Mouse (Mus musculus): ENCODE measurements around the gene Gm4027.
"Not testable (repeated sequence)": the region's sequence is repeated elsewhere in the genome, so short reads cannot be mapped to it uniquely, and the experiment has no call there.

Gm4027 gene

DNA sequence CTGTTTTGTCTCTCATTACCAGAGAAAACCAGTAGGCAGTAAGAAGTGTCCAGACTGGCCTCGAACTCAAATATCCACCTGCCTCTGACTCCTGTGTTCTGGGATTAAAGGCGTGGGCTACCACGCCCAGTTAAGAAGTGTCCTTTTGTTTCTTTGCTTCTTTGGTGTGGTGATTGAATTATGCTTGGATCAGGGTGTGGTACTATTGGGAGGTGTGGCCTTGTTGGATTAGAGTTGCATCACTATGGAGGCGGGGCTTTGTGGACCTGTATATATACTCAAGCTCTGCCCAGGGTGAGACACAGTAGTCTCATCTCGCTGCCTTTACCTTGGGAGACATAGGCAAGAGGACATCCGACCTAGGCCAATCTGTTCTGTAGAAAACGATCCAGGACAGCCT is at the start of gene Gm4027:
Gm4027 (plus strand) TSS at position 301 of the 400 bp plus-strand sequence.
- not testable (repeated sequence) for DNase-seq

DNA sequence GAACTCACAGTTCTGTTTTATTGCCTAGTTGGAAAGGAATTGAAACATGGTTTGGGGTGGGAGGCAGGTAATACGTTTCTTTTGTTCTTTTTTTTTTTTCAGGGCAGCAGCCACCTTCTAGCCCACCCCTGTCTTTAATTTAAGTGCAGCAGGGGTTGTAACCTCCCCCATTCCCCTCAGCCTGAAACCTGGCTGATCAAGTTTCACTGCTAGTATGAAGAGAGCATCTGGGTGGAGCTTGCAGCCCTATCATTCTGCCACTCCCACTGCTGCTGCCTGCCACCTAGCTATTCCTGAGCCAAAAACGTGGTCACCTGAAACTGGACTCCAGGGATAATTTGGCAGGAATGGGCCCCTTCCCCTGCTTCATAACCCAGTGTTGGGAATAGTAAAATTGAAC is 17.3 kb upstream of the Gm4027 start:
- not testable (repeated sequence) for DNase-seq

DNA sequence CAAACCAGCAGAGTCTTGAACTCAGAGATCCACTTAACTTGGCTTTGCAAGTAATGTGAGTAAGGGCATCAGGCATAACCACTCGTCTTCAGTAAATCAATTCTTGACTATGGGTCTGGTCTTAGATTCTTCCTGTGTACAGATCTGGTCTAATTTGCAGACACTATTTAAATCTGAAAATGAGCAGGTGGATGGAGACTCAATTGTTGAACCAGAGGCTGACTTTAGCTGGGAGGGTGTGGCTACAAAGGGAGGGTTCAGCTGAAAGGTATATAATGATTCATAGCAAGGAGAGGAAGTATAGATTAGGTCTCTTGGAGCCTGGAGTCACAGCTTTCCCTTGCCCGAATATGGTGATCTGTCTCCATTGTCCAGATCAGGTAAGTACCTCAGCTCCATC is 16.3 kb upstream of the Gm4027 start, which contains the start of gene Oog1:
Oog1 (plus strand) TSS at position 301 of the 400 bp plus-strand sequence.
- not testable (repeated sequence) for DNase-seq

DNA sequence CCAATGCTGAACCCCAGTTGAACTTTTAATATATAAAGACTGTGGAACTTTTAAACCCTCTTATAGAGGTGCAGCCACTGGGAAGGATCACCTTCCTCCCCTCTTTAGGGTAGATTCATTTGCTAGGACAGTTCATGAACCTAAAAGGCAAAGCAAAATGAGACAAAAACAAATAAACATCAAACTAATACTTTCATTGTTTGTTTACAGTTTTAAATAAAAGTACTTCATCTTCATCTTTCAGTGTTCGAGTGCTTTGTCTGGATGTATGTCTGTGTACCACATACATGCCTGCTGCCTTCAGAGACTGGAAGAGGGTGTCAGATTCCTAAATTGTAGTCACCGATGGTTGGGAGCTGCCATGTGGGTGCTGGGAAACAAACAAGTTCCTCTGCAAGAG is 25.9 kb downstream of the Gm4027 start, which contains the start of gene Gm16381:
Gm16381 (minus strand) TSS at position 101 of the 400 bp plus-strand sequence.
- not testable (repeated sequence) for DNase-seq

DNA sequence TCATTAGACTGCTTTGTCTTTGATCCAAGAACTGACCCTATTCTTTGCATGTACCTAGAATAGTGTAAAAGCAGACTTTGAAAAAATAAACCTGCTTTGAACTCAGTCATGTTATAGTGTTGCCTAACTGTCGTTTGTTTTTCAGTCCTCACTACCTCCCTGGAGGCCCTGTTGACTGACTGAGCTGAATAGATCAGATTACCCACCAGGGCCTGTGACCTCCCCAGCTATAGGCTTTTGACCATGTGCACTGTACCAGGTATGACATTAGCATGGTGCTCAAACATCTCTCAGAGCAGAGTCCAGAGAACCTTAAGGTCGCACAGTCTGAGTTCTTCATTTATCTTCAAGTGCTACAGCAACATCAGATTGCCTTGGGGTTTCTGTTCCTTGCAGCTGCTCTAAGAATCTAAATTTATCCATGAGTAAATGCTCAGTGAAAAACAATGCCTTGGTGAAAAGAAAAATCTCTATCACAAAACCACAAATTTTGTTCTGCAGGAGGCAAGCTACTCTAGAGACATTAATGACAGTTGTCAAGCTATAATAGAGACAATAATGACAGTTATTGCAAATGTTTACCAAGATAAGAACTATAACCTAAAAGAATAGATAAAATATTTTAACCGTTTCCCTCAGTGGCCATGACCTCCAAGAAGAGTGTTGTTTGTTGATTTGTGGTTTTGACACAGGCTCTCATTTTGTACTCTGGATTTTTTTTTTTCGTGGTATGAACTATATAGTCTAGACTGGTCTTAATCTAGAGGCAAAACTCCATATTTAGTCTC is 34.4 kb downstream of the Gm4027 start:
- DNase-seq = not testable (repeated sequence)

Measured in cerebellum, postnatal 36 days (tissue).